Mouse (Mus musculus) hindbrain, embryonic 10.5 days (tissue): ENCODE measurements around the gene Oser1. TPM values are rescaled to one million over a fixed set of nuclear protein-coding genes. Genes with fewer than 3 reads are reported as not detected.

Experiments used
- DNase-seq: peaks from one replicate; pipeline ENCODE4 v3.0.0-alpha.2; 2017; ENCODE audit warnings: low spot score
- H3K27ac ChIP-seq: fragments of 300-500 bp; sonication (generic); 2 replicates; pipeline ENCODE4 v1.5.1; 2016; ENCODE audit warnings: mild to moderate bottlenecking, moderate library complexity
- H3K27me3 ChIP-seq: fragments of 300-500 bp; sonication (generic); 2 replicates; pipeline ENCODE4 v1.6.1; 2016; ENCODE audit warnings: mild to moderate bottlenecking; ENCODE audit not compliant: poor library complexity, insufficient read depth, severe bottlenecking
- H3K36me3 ChIP-seq: fragments of 300-500 bp; sonication (generic); 2 replicates; pipeline ENCODE4 v1.6.1; 2016; ENCODE audit warnings: mild to moderate bottlenecking, moderate library complexity
- H3K4me1 ChIP-seq: fragments of 300-500 bp; sonication (generic); replicated peaks from 2 replicates; pipeline ENCODE4 v1.6.1; 2016; ENCODE audit warnings: mild to moderate bottlenecking
- H3K4me3 ChIP-seq: fragments of 300-500 bp; sonication (generic); 2 replicates; pipeline ENCODE4 v1.5.1; 2016; ENCODE audit warnings: mild to moderate bottlenecking, moderate library complexity
- H3K9me3 ChIP-seq: fragments of 300-500 bp; sonication (generic); 2 replicates; pipeline ENCODE4 v1.6.1; 2016; ENCODE audit warnings: mild to moderate bottlenecking, moderate library complexity
- WGBS: fragments of 180-500 bp; shearing (Covaris S2); methylation state at CpG from one replicate; pipeline ENCODE4 v1.1.7; 2016; 5-methylcytosine and 5-hydroxymethylcytosine counted together
- polyA plus RNA-seq: library from polyadenylated mRNA; unstranded; fragments of >200 nt; fragmentation: Nextera tagmentation; extraction: Ambion mirVana; gene quantifications from 2 replicates; pipeline ENCODE4 v1.2.1, GENCODE M21; 2016

Gene Oser1
- polyA plus RNA-seq, 1 experiment from 2014 or later, result 89.2 TPM

DNA sequence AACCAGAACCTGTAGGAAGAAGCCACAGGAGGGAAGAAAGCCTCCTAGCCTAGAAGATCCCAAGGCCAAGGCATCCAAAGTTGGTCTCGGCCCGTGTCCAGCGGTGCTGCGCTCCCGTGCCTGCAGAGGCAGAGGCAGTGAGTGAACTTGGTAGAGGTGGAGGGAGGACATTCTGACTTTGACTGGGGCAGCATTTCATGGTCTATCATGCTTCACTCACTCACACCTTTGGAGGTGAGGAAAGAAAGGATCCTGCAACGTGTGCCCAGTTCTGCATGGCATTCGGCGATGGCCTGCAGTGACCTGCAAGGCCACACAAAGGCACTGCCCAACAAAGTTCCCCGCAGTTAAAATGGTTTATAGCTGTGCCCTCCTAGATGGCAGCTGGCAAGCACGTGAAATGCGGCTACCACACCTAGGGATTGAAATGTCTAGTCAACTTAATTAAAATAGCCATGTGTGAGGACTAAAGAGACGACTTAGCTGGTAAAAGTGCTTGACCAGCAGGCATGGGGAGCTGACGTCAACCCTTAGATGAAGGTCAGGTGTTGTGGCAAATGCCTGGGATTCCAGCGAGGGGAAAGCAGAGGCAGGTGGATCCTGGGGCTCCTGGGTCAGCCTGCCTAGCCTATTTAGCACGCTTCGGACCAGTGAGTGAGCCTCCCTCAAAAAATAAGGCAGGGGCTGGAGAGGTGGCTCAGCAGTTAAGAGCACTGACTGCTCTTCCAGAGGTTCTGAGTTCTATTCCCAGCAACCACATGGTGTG lies 63.5 kb downstream of the Oser1 start:
- H3K4me3 ChIP-seq, result no peak overlapping the region
- 83% methylated on average over 16 of the region's 16 CpGs for WGBS
- no peaks in the 10 kb centered on the region for H3K27me3 ChIP-seq
- no peak for DNase-seq
- peaks cover 8% of the 10 kb centered on the region; the same call in 1 of the 2 replicates for H3K4me1 ChIP-seq
- no peaks in the 10 kb centered on the region for H3K36me3 ChIP-seq
- peak overlapping the region; percentile 35; the same call in 1 of the 2 replicates for H3K27ac ChIP-seq
- no peaks in the 10 kb centered on the region for H3K9me3 ChIP-seq

DNA sequence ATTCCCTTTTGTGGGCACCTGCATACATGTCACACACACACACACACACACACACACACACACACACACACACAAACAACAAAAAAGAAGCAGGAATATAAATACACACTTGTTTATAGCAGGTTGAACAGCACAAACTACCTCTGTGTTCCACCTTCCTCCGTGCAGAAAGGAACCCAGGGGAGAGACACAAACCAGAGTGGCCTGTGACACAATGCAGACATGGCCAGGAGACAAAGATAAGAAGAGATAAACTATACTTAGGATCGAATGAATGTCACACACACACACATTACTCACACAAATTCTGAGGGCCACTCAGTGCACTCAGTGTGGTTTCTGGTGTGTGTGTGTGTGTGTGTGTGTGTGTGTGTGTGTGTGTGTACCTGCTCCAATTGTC lies 65.2 kb downstream of the Oser1 start:
- H3K9me3 ChIP-seq, result no peaks in the 10 kb centered on the region
- no peaks in the 10 kb centered on the region for H3K27me3 ChIP-seq
- H3K4me3 ChIP-seq, result no peak overlapping the region
- no peak overlapping the region for H3K27ac ChIP-seq
- H3K4me1 ChIP-seq, result peaks cover 5% of the 10 kb centered on the region; the same call in 1 of the 2 replicates
- DNase-seq, result no peak
- 72% methylated on average over 2 of the region's 2 CpGs for WGBS
- no peaks in the 10 kb centered on the region for H3K36me3 ChIP-seq

DNA sequence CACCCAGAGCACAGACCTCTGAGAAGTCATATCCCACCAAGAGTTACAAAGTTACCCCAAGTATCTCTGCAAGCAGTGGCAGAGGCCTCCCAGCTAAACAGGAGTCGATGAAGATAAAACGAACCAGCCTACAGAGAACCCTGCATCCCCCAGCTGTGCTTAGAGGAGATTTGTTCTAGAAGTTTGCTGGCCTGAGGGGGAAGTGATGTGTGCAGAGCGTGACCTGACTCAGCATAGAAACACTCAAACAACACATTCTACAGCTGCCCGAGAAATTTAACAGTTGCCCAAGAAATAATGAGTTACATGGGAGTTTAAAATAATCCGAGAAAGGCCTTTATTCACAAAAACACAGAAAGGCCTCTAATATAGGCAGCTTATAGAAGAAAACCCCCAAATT lies 65.8 kb downstream of the Oser1 start:
- H3K27ac ChIP-seq, result no peak overlapping the region
- no peaks in the 10 kb centered on the region for H3K36me3 ChIP-seq
- H3K4me1 ChIP-seq, result peaks cover 10% of the 10 kb centered on the region
- WGBS, result 86% methylated on average over 5 of the region's 5 CpGs
- DNase-seq, result no peak
- no peaks in the 10 kb centered on the region for H3K9me3 ChIP-seq
- no peaks in the 10 kb centered on the region for H3K27me3 ChIP-seq
- no peak overlapping the region for H3K4me3 ChIP-seq

DNA sequence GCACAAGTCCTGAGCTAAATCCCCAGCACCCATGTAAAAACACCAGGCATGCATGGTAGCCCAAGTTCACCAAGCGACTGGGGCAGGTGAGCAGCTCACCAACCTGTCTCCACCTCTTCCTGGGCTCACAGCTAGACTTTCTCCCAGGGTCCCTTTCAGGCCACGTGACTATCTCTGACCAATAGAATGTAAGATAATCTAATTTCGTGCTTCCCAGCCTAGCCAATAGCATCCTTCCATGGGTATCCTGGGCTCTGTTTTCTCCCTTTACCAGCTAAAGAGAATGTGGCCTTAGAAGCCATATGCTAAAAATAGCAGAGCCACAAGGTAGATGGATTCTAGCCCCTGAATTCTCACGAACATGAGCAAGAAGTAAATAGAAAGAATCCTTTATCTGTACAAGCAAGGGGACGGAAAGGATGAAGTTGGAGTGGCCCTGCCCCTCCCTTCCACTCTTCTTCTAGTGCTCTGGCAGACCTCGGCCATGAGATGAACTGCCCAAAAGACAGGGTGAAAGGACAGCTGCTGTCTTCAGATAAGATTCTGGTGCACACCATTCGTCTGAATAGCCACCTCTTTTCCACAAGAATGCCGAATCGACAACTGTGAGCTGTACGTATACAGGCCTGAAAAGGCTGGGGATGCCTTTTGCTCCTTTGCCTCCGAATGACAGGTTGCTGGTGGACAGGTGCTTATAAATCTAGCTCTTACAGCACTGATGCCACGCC lies 68.2 kb downstream of the Oser1 start:
- H3K27ac ChIP-seq, result no peak overlapping the region
- no peaks in the 10 kb centered on the region for H3K27me3 ChIP-seq
- DNase-seq, result no peak
- no peaks in the 10 kb centered on the region for H3K36me3 ChIP-seq
- H3K4me3 ChIP-seq, result 0 out of 2 replicates have a peak overlapping the region, but pooled peaks have one; percentile 3
- 85% methylated on average over 12 of the region's 12 CpGs for WGBS
- no peaks in the 10 kb centered on the region for H3K9me3 ChIP-seq
- H3K4me1 ChIP-seq, result peaks cover 16% of the 10 kb centered on the region

Other genes starting within 250 kb of the Oser1 start
- 29.6 and 29.8 TPM in 2 replicates for gene Tox2, start 221.6 kb downstream of the Oser1 start, polyA plus RNA-seq
- 0.75 and 0.81 TPM in 2 replicates for gene Jph2, start 26.7 kb downstream of the Oser1 start, polyA plus RNA-seq
- 19.0 and 54.8 TPM in 2 replicates for gene Gdap1l1, start 13.8 kb upstream of the Oser1 start, polyA plus RNA-seq
- gene Fitm2, start 47.9 kb upstream of the Oser1 start, polyA plus RNA-seq, result 10.4 and 10.8 TPM in 2 replicates
- gene R3hdml, start 67.6 kb upstream of the Oser1 start, polyA plus RNA-seq, result not detected in 2 replicates
- gene Hnf4a, start 82.1 kb upstream of the Oser1 start, polyA plus RNA-seq, result not detected in 2 replicates
- 31.5 and 36.9 TPM in 2 replicates for gene Ttpal, start 177.6 kb upstream of the Oser1 start, polyA plus RNA-seq
- gene Serinc3, start 220.4 kb upstream of the Oser1 start, polyA plus RNA-seq, result 24.2 and 25.6 TPM in 2 replicates
- 158 and 185 TPM in 2 replicates for gene Pkig, start 233.7 kb upstream of the Oser1 start, polyA plus RNA-seq